ENCODE assay signal across 19 mouse cellular contexts in genomic region chr2:13368517-13368916, GRCm38 (mm10).
A peak's percentile ranks its signal among the peaks of the same experiment; 100 is the strongest.
DNase-seq lines count a peak whose midpoint lies in the region; ATAC-seq and TF ChIP-seq lines count a peak whose summit lies in the region.
"Had no signal": no experiment of that assay in that cellular context is flagged by ENCODE, and none has a peak within 500 bp of the region (broad histone marks: within the 10 kb centered on the region; RNA-seq: fewer than 3 reads in every experiment).

No protein-coding gene starts in this region.

- WGBS in heart, embryonic 12.5 days = 74% methylated on average over 3 of the region's 3 CpGs

- no peaks in the 10 kb centered on the region for H3K27me3 ChIP-seq in heart, embryonic 12.5 days (replicated peaks)
- H3K27me3 ChIP-seq: embryonic facial prominence, embryonic 13.5 days; forebrain, embryonic 15.5 days; hindbrain, embryonic 15.5 days had no signal

- H3K4me2 ChIP-seq in heart, embryonic 12.5 days = no peak overlapping the region
- H3K4me2 ChIP-seq: embryonic facial prominence, embryonic 13.5 days; forebrain, embryonic 15.5 days; heart, embryonic 11.5 days; hindbrain, embryonic 15.5 days had no signal

- H3K27ac ChIP-seq in heart, embryonic 12.5 days (ENCODE audit: poor library complexity, severe bottlenecking) = no peak overlapping the region
- H3K27ac ChIP-seq: embryonic facial prominence, embryonic 13.5 days; forebrain, embryonic 15.5 days; heart, adult 2 months; hindbrain, embryonic 10.5 days; hindbrain, embryonic 15.5 days had no signal

- ATAC-seq in heart, embryonic 12.5 days (ENCODE audit: insufficient number of reproducible peaks, low FRiP score) = no peak
- ATAC-seq: forebrain, embryonic 15.5 days; inflammation-experienced regulatory T-cells, adult 6 months had no signal

- no peak overlapping the region for H3K9ac ChIP-seq in heart, embryonic 12.5 days
- H3K9ac ChIP-seq: embryonic facial prominence, embryonic 13.5 days; forebrain, embryonic 15.5 days; hindbrain, embryonic 15.5 days had no signal

- H3K36me3 ChIP-seq in heart, embryonic 12.5 days = no peaks in the 10 kb centered on the region
- H3K36me3 ChIP-seq: embryonic facial prominence, embryonic 13.5 days; forebrain, embryonic 15.5 days; hindbrain, embryonic 10.5 days; hindbrain, embryonic 15.5 days had no signal

- H3K4me3 ChIP-seq in heart, embryonic 12.5 days = no peak overlapping the region
- H3K4me3 ChIP-seq: embryonic facial prominence, embryonic 13.5 days; forebrain, embryonic 15.5 days; heart, adult 2 months; hindbrain, embryonic 10.5 days; hindbrain, embryonic 15.5 days had no signal

- peaks cover 23% of the 10 kb centered on the region for H3K4me1 ChIP-seq in heart, embryonic 12.5 days (replicated peaks)

- TF ChIP-seq CTCF in brain, embryonic 14.5 days (IDR thresholded peaks at IDR 0.05; ENCODE audit: borderline replicate concordance, extremely low read depth, insufficient read depth, insufficient read length) = no peak

- peak; percentile 51 for DNase-seq in heart, adult 11 months
- DNase-seq in lung, postnatal 36 days = peak; percentile 48
- DNase-seq in lung, adult 18-20 months = no peak
- peak; percentile 11 for DNase-seq in brain, adult 2 months (ENCODE audit: low read depth, low spot score)
- peak; percentile 34 for DNase-seq in brain, embryonic 14.5 days (ENCODE audit: low read depth)
- DNase-seq: adrenal gland, adult 2 months; adrenal gland, postnatal 25 days; cerebellum, adult 11 months; cerebellum, adult 9-10 months; cerebellum, postnatal 36 days; gastrocnemius, postnatal 10 days; heart, adult 2 months had no signal

- no peak for TF ChIP-seq POLR2A in brain, embryonic 14.5 days (IDR thresholded peaks at IDR 0.05; ENCODE audit: borderline replicate concordance, extremely low read depth, insufficient read depth, insufficient read length, poor library complexity, severe bottlenecking)

- no peaks in the 10 kb centered on the region for H3K9me3 ChIP-seq in heart, embryonic 12.5 days (replicated peaks)
- H3K9me3 ChIP-seq: embryonic facial prominence, embryonic 13.5 days; forebrain, embryonic 15.5 days; hindbrain, embryonic 10.5 days; hindbrain, embryonic 15.5 days had no signal

Comparison
In these comparisons a context has a peak if more than half of its experiments do, and no peak if none do; other contexts are left out.
1. DNase-seq: peak in heart, adult 11 months (single experiment), lung, postnatal 36 days (single experiment), brain, adult 2 months (single experiment) and brain, embryonic 14.5 days (single experiment); none in lung, adult 18-20 months (0 of 2).